Mouse (Mus musculus): ENCODE results near the gene Ifitm6.
"Not testable (repeated sequence)": the region's sequence is repeated elsewhere in the genome, so short reads cannot be mapped to it uniquely, and the experiment has no call there.

The Ifitm6 gene

GRCm38 (mm10) chr7:141040867-141041606 lies 23.3 kb upstream of the Ifitm6 start:
- DNase-seq = peak; percentile 44

- no peak for DNase-seq
Observed at GRCm38 (mm10) chr7:141039386-141040107, 21.8 kb upstream of the Ifitm6 start.

- DNase-seq = no peak
Observed at GRCm38 (mm10) chr7:141038090-141039032, 20.6 kb upstream of the Ifitm6 start.

DNA sequence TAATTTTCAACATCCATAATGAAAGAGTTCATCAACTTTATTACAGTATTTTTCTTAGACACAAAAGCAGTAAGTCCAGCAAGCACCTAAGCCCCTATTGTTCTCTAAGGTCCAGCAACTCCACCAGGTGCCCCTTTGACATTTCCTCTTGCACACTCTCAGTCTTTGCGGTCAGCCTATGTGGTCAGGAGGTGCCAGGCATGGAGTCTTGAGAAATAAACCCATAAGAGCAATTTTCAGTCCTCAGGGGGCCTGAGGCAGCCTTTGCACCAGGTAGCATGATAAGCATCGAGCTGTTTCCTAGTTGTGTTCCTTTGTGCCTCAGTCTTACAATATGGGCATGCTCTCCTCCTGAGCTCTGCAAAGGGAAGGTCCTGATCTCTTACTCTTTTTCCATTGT lies 18.9 kb upstream of the Ifitm6 start:
- not testable (repeated sequence) for DNase-seq

DNA sequence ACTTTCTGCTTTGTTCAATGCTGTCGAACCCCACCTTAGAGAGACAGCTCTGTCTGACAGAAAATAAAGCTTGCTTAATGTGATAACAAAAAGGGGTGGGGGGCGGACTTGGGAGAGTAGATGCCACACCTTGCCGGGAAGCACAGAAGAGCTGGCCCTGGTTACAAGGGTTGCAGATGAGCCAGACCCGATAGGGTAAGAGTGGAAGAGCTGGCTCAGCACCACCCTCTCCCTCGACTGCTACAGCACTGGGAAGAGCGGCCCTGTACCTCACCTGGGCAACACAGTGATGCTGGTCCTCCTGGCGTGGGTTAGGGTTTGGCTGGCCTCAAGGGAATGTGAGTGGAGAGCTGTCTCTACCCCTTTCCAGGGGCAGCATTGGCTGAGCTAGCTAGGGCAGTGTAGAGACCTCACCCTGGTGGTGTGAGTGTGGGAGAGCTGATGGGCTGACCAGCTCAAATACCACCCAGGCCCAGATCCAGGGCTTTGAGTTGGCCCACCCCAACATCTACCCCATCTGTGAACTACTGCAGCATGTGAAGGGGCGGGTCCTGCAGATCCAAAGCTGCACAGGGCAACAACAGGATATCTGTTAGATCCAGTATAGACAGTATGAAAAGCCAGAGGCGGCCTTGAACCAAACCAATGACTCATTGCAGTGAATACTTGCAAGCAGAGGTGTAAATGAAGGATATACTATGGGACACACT lies 14.9 kb upstream of the Ifitm6 start:
- no peak for DNase-seq

- no peak for DNase-seq
Observed at GRCm38 (mm10) chr7:141030390-141030789, 12.7 kb upstream of the Ifitm6 start.

DNA sequence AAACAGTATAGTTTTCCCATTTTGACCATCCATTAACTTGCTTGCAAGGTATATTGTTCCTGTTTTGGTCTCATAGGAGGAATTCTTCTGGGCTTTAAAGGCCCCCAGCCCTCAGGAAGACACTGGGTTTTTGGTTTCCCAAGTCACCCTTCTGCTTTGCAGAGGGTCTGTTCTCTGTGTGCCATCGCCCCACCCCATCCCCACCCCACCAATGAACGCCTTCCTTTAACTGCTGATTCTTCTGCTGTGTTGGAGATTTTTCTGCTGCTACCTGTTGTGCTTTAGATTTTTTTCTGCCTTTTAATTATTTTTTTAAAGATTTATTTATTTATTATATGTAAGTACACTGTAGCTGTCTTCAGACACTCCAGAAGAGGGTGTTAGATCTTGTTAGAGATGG lies 11.1 kb upstream of the Ifitm6 start, which contains the start of gene Gm17387:
Gene Gm17387 (plus strand): TSS at position 301 of the 400 bp plus-strand sequence.
- no peak for DNase-seq

GRCm38 (mm10) chr7:141026740-141027098 lies 9.0 kb upstream of the Ifitm6 start:
- no peak for DNase-seq

DNA sequence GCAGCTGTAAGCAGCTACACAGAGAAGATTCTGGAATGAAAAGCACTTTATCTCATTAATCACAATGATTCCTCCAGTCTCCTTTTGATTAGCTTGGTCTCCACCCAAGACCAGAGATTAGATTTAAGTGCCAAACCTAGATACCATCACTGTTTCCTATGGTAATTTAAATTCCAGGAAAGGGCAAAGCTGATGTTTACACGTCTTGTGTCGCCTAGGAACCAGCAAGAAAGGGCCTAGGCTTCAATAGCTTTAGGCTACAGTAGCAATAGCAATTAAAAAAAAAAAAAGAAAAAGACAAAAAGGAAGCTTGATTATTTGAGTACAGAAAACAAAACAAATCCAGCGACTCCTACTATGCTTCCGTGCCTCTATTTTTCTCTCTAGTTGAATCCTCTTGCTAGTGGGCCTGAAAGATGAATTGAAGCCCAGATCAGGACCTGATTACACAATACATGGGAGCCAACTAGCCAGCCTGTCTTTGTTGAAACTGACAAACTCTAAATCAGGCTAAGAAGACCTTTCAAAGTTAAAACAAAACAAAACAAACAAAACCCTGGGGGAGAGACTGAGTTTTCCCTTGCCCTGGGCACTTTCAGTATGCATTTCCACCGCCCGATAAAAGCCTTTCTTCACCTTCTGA lies 8.5 kb upstream of the Ifitm6 start:
- no peak for DNase-seq

GRCm38 (mm10) chr7:141024865-141025838 lies 7.4 kb upstream of the Ifitm6 start:
- DNase-seq = no peak

DNA sequence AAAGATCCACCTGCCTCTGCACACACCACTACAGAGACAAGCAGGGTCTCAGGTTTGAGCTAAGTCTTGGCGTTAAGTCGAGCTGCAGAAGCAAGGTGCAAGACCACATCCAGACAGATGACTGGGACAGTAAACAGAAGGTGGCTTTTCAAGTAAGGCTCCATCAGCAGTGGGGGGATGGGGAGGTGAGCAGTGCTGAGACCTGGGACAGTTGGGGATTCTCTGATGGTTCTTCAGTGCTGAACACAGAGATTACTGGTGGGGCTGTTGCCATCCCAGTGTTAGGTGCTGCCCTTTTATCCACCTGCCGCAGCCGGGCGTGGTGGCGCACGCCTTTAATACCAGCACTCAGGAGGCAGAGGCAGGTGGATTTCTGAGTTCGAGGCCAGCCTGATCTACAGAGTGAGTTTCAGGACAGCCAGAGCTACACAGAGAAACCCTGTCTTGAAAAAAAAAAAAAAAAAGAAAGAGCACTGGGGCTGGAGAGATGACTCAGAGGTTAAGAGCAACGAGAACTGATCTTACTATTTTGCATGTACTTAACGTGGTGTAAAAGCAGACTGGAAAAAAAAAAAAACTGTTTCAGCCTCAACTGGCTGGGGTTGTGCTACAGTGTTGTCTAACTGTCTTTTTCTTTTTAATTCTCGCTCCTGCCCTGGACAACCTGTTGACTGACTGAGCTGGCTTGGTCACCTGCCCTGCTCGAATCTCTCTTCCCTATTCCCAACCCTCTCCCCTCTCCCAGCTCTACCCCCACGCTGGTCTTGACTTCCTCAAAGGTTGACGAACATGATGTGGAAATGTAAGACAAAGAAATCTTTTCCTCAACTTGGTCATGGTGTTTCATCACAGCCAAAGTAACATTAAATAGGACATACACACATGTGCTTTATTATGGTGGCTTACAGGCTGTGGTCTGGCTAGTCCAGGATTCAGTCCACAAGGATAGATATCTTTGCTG lies 4.0 kb upstream of the Ifitm6 start:
- no peak for DNase-seq

GRCm38 (mm10) chr7:141019028-141019427 lies 1.3 kb upstream of the Ifitm6 start:
- DNase-seq = no peak

DNA sequence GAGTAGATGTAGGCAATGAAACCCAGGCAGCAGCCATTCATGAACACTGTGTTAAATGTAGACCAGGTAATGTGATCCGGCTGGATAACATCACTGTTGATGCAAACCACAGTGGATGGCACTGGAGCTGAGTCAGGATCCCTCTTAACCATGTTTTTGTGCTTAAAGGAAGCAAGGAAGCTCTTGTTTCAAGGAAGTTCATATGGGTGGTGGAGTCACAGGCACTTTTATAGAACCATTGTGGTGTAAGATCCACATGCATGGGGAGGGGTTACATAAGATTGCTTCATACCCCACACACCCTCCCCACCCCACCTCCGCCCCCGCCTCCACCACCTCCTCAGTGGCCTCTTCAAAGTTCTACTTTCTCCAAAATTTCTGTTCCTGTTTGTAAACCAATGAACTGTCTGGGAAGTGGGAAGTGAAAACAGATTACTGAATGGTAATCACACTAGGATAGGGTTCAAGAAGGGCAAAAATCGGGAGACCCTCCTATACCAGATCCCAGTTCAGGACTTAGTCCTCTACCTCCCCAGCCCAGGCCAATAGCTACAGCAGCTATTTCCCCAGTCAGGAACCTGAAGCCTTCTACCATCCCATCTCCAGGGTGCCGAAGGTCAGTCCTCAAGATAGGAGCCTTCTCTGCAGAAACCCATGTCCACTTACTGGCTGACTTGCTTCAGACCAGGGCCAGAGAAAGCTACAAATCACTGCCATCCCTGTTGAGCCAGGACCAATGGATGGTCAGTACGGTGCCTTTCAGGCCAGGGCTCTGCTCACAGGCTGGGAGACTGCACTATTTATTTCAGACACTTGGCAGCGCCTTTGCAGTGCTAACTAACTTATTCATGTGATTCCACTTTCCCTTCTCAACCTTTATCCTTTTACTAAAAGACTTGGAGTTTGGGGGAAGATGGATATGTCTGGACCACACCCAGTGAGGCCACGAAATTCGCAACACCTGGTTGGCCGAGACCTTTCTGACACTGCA lies 722 bp downstream of the Ifitm6 start:
- no peak for DNase-seq

DNA sequence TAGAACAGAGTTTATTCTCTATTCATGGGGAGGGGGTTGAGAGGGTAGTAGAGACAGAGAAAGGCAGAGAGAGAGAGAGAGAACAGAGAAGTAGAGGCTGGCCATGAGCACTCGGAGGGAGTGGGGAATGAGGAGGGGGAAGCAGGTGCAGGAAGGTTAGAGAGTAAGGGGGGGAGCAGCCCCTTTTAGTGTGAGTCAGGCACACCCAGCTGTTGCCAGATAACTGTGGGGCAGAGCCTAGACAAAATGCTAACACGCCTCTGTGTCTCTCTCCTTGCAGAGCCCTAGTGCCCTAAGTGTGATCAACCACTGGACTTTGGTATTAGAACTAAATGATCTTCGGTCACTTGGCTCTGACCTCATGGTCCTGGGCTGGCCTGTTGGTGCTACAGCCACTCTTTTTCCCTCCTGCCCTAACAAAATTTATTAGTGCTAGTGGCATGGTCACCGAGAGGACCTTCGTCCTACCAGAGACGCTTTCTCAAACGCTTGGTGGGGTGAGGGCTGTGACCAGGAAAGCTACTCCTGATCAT lies 6.4 kb downstream of the Ifitm6 start:
- no peak for DNase-seq

GRCm38 (mm10) chr7:141010593-141010992 lies 7.1 kb downstream of the Ifitm6 start, which contains the start of gene Ifitm3:
Gene Ifitm3 (minus strand): TSS chr7:141010770.
- peak; percentile 80 for DNase-seq

GRCm38 (mm10) chr7:141009665-141010064 lies 8.1 kb downstream of the Ifitm6 start:
- DNase-seq = no peak

- DNase-seq = peak; percentile 94
Observed at GRCm38 (mm10) chr7:141008938-141009660, 8.6 kb downstream of the Ifitm6 start.

Measured in lung, postnatal 10 days (tissue).